Mouse (Mus musculus) liver, adult (tissue): ENCODE results near the gene Insl3.

Experiments used
- GATA4 ChIP-seq: IDR thresholded peaks from 2 replicates; pipeline ENCODE4 v1.6.1; 2014; ENCODE audit warnings: mild to moderate bottlenecking, low read length; ENCODE audit not compliant: insufficient replicate concordance

Insl3 gene

DNA sequence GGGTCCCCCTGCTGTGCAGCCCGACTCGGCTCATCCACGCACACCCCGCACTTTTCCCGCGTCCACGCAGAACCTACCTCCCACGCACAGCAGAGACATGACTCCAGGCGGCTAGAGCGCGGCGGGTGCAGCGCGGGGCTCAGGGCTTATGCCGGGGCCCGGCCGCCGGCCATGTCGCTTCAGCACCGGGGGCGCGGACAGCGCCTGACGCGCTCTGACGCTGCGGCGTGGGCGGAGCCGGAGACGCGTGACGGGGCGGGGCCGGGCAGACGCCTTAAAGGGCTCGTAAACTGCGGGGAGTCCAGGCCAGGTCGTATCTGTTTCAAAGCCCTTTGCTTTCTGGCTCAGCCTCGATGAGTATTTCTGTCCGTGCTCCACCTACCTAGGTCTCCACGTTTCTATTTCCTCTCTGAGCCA lies 17.5 kb upstream of the Insl3 start, which contains the start of gene Unc13a:
TSS of gene Unc13a (minus strand) at position 209 of the 417 bp plus-strand sequence.
- no peak for TF ChIP-seq GATA4

DNA sequence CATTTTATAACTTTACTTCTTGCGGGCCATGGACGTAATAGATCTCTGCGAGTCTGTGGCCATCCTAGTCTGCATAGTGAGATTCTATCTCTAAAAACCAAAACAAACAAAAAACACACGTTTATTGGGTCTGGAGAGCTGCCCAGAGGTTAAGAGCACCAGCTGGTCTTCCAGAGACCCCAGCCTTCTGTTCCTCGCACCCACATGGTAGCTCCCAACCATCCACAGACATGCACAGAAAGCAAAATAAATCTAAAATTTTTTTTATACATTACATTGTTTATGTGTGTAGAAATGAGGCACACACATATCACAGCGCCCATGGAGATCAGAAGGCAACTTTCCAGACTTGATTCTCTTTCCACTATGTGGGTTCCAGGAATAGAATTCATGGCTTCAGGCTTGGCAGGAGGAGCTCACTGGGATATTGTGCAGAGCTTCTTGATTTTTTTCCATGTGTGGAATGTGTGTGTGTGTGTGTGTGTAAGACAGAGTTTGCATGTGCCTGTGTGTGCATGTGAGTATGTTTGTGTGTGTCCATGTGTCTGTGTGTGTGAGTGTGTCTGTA lies 16.8 kb upstream of the Insl3 start:
- no peak for TF ChIP-seq GATA4

DNA sequence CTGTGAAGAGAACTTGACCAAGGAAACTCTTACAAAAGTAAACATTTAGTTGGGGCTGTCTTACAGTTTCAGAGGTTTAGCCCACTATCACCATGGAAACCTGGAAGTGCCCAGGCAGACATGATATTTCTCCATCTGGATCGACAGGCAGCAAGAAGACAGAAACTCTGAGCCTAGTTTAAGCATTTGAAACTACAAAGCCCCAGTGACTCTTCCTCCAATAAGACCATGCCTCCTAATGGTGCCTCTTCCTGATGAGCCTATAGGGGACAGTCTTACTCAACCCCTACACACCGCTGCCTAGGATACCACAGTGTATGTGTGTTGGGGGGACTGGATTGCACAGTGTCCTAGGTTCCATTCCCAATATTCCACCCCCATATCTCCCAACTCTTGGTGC lies 14.9 kb upstream of the Insl3 start:
- TF ChIP-seq GATA4, result no peak

DNA sequence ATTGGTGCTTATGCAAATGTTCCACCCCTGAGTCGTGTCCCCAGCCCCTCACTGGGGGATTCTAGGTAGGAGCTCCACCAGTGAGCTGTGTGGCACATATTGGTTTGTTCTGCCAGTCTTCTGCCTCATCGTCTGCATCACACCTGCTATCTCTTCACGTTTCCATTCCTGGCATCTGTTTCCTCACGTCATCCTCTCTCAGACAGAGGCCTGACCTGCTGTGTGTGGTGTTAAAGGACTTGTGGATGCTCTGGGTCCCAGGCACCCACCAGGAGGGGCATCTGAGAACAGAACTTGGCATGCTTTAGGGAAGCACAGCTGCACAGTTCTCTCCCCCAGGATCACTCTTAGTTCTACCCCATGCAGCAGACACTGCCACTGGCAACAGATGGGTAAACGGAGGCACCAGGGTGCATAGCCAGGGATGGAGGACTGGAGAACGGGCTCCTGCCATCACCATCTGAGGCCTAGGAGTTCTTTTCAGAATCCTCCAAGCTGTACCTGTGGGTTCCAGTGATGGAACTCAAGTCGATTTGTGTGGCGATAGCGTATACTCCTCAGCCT lies 13.5 kb upstream of the Insl3 start:
- TF ChIP-seq GATA4, result no peak

DNA sequence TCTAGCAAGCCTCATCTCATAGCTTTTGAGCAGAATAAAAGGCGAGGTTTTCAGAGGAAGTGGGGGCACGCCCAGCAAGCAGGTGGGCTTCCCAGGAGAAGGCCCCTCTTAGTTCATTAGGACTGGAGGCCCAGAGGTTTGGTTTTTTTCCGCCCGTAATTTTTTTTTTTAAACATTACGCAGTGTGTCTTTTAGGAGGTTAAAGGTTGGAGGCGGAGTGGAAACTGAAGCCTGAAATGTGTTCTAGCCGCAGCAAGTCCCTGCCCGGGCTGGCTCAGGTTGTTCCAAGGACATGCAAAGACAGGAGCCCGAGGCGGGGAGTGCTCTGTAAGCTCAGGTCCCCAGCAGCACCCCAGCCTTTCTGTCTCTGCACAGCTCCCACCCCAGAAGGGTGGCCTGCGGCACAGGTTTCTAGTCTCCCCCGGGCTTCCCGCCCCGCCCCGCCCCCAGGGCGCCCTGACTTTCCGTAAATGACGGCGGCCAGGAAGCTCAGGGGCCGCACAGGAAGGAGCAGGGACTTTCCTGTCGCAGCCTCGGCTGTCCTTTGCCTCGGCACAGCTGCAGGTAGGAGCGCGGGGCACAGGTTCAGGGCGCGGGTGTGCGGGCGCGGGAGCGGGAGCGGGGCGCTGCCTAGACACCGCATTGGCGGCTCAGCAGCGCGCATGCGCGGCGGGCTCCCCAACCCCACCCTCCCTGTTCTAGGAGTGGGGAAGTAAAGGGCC lies 12.8 kb upstream of the Insl3 start, which contains the start of gene Jak3:
TSS of gene Jak3 (plus strand) at position 277 of the 722 bp plus-strand sequence.
- TF ChIP-seq GATA4, result no peak

DNA sequence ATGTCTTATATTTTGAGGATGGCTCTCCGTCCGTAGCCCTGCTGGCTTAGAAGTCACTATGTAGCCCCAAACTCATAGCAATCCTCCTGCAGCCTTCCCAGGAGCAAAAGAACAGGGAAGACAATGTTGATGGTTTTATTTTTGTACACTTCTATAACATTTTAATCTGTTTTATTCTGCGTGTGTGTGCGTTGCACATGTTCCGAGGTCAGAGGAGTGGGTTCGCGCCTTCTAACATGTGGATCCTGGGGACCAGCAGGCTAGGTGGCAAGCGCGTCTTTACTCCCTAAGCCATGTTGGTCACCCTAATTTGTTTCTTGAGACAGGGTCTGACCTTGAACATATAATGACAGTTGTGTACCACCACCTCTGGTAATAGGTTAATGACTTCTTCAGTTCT lies 12.2 kb upstream of the Insl3 start:
- TF ChIP-seq GATA4, result no peak

DNA sequence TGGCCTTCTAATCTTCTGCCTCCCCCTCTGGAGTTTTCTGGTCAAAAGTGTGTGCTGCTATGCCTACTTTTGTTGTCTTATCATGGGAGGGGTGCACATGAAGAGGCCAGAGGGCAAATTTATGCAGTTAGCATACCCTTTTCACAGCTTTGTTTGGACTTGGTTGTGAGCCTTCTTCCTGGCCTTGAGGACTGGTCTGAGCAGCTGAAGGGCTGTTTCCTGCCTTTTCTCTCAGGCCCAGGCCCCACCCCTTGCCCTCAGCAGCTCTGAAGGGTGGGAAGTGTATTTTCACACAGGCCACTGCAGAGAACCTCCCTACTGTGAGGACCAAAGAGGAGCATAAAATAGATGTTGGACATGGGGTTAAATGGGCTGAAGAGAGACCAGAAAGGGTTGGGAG lies 11.5 kb upstream of the Insl3 start:
- no peak for TF ChIP-seq GATA4

DNA sequence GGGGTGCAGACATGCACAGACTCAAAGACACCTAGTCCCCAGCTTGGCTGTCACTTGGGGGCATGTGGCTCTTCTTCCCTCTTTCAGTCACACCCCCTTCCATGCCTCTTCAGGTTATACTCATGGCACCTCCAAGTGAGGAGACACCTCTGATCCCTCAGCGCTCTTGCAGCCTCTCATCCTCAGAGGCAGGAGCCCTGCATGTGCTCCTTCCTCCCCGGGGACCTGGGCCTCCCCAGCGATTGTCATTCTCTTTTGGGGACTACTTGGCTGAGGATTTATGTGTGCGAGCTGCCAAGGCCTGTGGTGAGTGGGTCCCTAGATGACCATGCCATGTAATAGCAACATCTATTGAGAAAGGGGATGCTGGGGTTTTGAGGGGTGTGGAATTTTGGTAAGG lies 10.8 kb upstream of the Insl3 start:
- TF ChIP-seq GATA4, result no peak

DNA sequence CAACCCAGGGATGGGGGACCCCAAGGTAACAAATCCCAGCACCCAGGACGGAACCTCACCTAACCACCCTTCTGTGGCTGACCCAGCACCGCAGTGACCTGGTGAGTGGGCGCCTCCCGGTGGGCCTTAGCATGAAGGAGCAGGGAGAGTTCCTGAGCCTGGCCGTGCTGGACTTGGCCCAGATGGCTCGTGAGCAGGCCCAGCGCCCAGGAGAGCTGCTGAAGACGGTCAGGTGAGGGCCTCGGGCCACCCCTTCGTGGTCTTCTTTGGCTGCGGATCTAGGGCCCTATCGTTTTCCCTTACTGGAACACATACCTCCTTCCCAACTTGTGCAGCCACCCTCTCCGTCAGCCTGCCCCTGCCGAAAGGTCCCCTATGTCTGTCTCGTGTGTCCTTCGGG lies 9.9 kb upstream of the Insl3 start:
- no peak for TF ChIP-seq GATA4

DNA sequence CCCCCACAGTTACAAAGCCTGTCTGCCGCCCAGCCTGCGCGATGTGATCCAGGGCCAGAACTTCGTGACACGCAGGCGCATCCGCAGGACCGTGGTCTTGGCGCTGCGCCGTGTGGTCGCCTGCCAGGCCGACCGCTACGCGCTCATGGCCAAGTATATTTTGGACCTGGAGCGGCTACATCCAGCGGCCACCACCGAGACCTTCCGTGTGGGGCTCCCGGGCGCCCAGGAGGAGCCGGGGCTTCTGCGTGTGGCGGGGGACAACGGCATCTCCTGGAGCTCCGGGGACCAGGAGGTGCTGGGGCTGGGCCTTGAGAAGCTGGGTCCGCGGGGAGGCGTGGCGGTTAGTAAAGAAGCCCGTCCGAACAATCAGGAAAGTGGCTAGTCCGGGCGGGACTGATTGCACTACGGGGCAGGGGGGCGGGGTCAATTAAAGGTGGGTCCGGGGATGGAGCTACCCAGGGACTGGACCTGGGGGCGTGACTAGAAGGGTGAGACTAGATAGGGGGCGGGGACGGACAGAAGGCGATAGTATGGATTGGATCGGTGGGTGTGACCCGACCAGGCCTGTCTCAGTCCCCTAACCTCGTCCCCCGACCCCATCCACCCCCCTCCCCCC lies 9.4 kb upstream of the Insl3 start:
- TF ChIP-seq GATA4, result no peak

DNA sequence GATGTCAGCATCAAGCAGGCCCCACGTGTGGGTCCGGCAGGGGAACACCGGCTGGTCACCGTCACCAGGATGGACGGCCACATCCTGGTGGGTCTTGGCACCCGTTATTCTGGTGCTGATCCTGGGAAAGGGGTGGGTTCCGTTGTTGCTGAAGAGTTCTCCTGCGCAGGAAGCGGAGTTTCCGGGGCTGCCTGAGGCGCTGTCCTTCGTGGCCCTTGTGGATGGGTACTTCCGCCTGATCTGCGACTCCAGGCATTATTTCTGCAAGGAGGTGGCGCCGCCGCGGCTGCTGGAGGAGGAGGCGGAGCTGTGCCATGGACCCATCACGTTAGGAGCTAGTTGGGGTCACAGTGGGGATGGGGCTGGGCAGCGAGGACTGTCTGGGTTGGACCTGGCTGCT lies 8.5 kb upstream of the Insl3 start:
- TF ChIP-seq GATA4, result peak; percentile 68; the same call in 1 of the 2 replicates

DNA sequence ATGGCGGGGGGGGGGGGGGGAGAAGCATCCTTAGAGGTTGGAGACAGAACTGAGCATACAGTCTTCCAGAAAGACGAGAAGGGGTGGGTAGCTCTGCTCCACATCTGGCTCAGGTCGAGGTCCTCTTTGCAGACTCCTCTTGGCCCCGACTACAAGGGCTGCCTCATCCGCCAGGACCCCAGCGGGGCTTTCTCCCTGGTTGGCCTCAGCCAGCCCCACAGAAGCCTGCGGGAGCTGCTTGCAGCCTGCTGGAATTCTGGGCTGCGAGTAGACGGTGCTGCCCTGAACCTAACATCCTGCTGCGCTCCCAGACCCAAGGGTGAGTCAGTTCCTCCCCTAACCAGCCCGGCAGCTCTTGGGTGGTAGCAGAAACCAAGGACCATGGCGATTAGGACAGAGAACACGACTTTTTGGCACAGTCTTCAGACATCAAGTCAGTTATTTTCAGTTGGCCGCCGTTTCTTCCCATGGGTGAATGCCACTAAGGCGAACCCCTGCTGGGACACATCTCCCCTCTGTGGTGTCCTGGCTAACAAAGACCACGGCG lies 7.6 kb upstream of the Insl3 start:
- TF ChIP-seq GATA4, result no peak

DNA sequence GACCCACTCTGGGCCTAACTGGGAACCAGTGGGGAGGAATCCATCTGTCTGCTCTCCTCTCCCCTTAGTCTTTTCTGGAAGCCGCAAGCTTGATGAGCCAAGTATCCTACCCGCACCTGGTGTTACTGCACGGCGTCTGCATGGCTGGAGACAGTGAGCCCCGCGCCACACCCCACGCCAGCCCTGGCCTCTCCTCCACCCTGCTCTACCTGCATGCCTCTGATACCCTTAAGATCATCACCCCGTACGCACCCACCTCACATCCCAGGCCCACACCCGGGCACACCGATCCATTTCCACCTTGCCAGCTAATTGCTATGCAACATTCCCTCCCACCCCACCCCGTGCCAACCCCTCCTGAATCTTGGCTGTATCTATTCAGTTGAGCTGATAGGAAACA lies 6.2 kb upstream of the Insl3 start:
- TF ChIP-seq GATA4, result no peak

DNA sequence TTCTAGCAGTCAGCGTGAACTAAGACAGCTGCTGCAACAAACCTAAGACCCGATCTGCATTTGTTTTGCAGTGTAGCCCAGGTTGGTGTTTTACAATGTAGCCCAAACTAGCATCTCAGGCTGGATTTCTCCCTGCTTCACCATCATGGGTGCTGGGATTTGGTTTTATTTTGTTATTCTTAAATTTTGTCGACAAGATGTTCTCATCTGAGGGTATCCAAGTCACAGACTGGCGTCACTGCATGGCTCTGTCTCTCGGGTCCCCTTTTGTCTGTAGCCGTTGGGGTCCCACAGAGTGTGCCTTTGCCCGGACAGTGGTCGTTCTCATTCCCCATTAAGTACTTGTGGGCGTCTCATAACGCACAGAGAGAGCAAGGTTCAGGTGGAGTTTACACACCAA lies 4.3 kb upstream of the Insl3 start:
- TF ChIP-seq GATA4, result no peak

DNA sequence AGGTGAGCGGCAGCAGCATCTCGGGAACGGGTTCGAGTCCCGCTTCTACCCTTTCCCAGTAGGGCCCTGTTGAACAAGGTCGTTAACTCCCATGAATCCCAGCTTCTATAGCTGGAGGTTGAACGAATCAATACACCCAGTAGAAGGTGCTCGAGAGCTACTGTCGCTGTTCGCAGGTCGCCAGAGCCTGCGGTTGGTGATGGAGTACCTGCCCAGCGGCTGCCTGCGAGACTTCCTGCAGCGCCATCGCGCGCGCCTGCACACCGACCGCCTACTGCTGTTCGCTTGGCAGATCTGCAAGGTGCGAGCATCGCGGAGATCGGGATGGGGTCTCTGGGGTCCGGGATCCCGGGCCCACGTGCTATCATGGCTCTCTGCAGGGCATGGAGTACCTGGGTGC lies 3.4 kb upstream of the Insl3 start:
- no peak for TF ChIP-seq GATA4
